Mouse (Mus musculus) layer of hippocampus, adult 2 months (tissue): ENCODE measurements at regions not wholly inside any gene's neighbourhood (a gene's known extent, or its start where the extent isn't known, plus 50 kb on each side); places are given as distances from the start of the nearest gene placed in this dataset.
A peak's percentile ranks its signal among the peaks of the same experiment; 100 is the strongest.

Experiments
- DNase-seq, 2 experiments: peaks; one replicate each; pipeline ENCODE4 v3.0.0; 2022; ENCODE audit warnings: low spot score in 2 of 2
- H3K27ac ChIP-seq: fragments of 200-600 bp; 2 replicates; pipeline ENCODE4 v1.8.1; 2022
- H3K4me3 ChIP-seq: fragments of 200-600 bp; 2 replicates; pipeline ENCODE4 v1.8.1; 2022; ENCODE audit warnings: mild to moderate bottlenecking
- CTCF ChIP-seq: fragments of 200-600 bp; conservative IDR thresholded peaks from 2 replicates; pipeline ENCODE4 v1.8.1; 2022; ENCODE audit warnings: antibody characterized with exemption, mild to moderate bottlenecking, moderate library complexity

DNA sequence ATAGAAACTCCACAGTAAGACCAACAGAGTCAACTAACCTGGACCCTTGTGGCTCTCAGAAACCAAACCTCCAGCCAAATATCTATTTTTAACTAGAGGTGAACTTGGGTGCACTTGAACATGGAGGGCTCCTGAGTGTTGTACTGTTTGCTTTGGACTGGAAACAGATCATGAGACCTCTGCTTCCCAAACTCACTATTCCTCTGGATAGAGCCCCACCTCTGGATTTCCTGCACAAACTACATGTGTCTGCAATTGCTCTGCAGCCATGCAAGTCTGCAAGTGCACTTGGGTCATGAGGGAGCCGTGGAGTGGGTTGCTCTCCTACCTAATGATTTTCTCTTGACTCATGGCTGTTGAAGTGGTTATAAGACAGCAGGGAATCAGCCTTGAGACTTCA, 759.9 kb upstream of the Fam160b2 start:
- no peak for DNase-seq
- Histone ChIP-seq H3K4me3 (no peak overlapping the region), H3K27ac (no peak overlapping the region)
- TF ChIP-seq CTCF: no peak

DNA sequence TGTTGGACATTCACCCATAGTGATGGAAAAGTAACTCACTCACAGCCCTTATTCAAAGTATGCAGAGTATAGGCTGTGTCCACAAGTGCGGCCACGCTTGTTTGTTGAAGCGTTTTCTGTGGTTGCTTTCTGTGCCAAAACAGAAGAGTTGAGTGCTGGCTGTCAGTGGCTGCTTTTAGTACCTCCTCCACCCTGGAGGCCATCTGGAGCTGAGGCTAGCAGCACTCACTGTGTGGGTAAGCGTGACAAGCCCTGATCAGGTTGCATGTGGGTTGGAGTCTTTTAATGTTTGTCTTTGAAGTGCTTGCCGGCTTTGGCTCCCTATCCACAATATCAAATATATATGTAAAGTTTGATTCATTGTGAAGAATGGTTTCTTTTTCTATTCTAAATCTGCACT, 738.6 kb upstream of the Fam160b2 start:
- DNase-seq: peak; percentile 65 to 76
- Histone ChIP-seq H3K27ac (peak overlapping the region; percentile 18; the same call in 1 of the 2 replicates), H3K4me3 (no peak overlapping the region)
- TF ChIP-seq CTCF: no peak

DNA sequence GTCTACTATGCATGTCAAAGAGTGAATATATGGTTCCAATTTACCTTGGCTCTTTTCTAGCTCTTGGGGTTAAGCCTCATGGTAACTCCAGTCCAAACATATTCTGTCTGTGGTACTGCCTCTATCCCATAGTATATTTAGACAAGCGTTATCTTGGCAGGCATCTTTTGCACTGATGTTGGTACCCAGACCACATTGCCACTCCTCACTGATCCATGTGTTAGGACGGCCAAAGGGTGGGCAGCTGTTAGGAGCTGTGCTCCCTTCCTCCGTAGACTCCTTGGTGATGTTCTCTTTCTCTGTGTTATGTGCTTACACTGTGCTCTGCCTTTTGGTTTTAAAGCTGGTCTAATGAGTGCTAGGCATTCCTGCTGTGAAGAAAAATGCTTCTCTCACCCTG, 737.3 kb upstream of the Fam160b2 start:
- no peak for DNase-seq
- Histone ChIP-seq H3K27ac (no peak overlapping the region), H3K4me3 (no peak overlapping the region)
- no peak for TF ChIP-seq CTCF

DNA sequence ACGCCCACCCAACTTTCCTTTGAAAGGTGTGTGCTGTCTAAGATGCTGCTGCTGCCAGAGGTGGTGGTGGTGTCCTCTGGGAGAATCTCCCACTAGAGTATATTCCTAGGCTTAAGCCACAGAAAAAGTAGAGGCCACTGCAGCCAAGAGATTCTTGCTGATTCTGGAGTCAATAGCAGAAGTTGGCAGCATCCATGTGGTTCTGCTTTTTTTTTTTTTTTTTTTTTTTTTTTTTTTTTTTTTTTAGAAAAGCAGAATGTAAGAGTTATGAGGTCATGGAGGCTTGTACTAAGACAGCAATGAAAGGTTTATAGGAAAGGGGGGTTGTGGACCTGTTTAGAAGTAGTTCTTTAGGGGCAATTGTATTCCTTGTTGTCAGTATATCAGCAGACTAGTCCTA, 734.4 kb upstream of the Fam160b2 start:
- Histone ChIP-seq H3K27ac (no peak overlapping the region), H3K4me3 (no peak overlapping the region)
- TF ChIP-seq CTCF: no peak
- no peak for DNase-seq

DNA sequence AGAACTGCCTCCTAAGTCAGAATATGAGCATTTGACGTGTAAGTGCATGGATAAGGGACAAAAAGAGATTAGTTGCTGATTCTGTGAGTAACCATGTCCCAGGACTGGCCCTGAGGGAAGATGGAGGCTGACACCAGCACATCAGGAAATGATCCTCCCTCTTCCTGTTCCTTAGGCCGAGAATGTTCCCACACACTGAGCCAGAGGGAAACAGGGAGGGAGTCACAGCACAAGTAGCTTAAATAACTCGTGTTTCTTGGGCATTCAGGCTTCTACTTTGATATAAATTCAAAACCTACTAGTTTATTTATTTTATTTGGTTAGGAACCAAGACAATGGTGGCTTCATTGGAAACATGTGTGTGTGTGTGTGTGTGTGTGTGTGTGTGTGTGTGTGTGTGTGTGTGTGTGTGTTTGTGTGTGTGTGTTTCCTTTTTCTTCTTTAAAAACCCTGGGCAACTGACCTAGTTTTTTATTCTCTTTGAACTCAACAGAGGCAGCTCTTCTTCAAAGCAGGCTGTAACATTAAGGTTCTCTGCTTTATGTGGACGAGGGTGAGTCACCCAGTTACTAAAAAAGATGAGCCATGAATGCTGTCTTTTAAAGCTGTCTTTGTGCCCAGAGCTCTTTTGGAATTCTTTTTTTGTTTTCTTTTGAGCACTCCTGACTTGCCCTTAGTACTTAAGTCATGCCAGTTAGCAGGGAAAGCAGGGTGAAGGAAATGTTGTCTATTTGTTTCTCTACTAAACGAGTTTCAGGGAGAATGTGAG, 730.4 kb upstream of the Fam160b2 start:
- Histone ChIP-seq H3K4me3 (no peak overlapping the region), H3K27ac (no peak overlapping the region)
- no peak for DNase-seq
- no peak for TF ChIP-seq CTCF

DNA sequence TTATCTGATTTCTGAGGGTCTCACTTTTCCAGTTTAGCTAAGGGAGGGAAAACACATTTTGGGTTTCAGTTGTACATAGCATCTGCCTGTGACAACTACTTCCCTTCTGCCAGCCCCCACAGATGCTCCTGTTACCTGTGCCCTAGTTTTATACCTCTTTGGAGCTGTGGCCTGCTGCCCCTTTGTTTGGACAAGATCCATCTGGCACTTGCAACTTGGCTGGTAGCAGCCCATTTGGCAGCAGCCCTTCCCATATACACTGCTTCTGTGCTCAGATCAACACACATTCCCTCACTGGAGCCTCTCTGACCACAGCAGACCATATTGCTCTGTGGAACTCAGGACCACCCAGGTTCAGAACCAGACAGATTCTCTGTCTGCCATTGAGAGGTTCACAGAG, 728.0 kb upstream of the Fam160b2 start:
- Histone ChIP-seq H3K27ac (no peak overlapping the region), H3K4me3 (no peak overlapping the region)
- no peak for DNase-seq
- no peak for TF ChIP-seq CTCF

DNA sequence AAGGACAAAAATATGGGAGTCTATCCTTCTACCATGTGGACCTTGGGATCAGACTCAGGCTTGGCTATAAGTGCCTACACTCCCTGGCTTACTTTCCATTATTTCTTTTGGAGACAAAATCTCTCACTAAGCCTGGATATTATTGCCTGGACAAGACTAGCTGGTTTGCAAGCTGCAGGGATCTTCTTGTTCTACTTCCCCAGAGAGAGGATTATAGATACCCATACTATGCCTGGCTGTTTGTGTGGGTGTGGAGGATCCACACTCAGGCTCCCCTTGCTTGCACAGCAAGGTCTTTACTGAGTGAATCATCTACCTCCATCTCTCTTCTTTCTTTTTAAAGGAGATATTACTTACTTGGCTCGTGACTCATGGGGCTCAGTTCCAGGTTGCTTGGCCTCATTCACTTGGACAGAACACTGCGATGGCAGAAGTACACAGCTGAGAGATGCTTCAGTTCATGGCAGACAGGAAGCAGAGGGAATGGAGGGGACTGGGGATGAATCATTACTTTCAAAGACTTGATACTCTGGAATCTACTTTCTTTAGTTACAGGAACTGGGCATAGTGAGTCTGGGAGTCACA, 727.0 kb upstream of the Fam160b2 start:
- Histone ChIP-seq H3K27ac (no peak overlapping the region), H3K4me3 (no peak overlapping the region)
- TF ChIP-seq CTCF: no peak
- DNase-seq: no peak

DNA sequence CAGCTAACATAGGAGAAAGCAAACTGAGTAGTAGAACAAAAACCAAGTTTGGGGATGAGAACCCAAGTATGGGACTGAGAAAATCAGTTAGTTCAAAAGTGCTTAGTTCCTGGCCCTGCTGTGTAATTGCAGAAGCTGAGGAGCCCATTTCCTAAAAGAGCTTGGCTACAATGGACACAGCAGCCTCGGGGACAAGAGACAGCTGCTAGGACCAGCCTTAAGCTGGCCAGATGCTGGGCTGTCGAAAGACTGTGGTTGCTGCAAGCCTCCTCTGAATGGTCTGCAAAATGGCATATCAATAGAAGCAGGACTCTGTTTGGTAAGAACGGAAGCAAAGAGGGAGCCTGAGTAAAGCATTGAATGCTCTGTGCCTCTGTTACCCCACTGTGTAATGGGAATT, 715.6 kb upstream of the Fam160b2 start:
- Histone ChIP-seq H3K4me3 (no peak overlapping the region), H3K27ac (no peak overlapping the region)
- no peak for TF ChIP-seq CTCF
- no peak for DNase-seq

DNA sequence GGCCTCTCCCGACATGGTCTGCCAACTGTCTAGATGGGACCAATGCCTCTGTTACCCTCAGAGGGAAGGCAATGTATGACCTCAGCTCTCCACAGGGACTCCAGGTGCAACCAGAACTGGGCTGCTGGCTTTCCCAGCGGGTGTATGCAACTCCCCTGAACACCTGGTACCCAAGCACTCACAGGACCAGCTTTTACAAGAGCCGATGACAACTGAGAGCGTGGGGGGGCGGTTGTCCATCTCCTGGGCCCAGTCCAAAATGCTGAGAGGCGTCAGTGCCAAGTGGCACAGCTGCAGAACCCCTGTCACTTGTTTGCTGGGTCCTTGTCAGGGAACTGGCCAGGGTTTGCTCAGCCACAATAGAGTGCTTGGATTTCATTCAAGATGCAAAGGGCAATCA, 700.1 kb upstream of the Fam160b2 start:
- TF ChIP-seq CTCF: no peak
- peak in 1 of 2 experiments; percentile 4 for DNase-seq
- no peak overlapping the region for H3K4me3 ChIP-seq
- no peak overlapping the region for H3K27ac ChIP-seq

DNA sequence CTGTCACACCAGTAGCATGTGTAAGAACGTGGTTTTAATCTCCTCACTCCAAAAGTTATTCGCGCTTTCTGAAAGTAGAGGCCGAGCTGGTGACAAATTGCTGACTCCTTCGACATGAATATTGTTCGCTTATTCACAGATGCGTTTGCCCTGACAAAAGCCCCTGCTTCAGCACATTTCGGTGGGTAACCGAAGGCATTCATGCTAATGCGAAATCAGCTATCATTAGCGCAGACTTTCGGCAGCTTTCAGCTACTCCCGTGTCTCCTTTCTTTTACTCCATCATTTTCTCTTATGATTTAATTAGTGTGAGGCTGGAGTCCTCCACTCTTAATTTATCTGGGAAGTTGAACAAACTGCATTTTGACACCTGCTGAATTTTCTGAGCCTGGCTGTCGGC, 681.9 kb upstream of the Fam160b2 start:
- H3K4me3 ChIP-seq: no peak overlapping the region
- no peak overlapping the region for H3K27ac ChIP-seq
- no peak for DNase-seq
- no peak for TF ChIP-seq CTCF

DNA sequence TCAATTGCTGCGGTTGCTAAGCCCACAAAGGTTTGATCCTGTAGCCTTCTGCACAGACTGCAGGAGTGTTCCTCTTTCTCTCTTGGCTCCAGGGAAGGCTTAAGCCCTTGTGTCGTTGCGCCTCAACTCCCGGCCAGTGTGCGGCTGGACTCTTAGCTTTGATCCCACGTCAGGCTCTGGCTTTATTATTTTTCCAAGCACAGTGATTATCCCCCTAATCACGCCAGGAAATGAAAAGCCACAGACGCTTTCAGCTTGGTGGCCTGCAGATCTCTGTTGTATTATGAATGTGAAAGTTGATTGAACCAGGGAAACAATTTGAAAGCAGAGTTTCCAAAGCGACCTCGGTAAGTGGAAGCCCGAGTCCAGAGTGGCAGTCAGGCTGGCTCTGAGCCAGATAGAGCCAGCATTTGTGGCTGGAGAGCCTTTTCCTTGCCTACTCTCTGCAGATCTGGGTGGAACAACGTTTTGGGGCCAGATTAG, 676.7 kb upstream of the Fam160b2 start:
- no peak overlapping the region; the same call in 1 of the 2 replicates for H3K4me3 ChIP-seq
- peak; percentile 2 to 21 for DNase-seq
- no peak overlapping the region for H3K27ac ChIP-seq
- no peak for TF ChIP-seq CTCF

DNA sequence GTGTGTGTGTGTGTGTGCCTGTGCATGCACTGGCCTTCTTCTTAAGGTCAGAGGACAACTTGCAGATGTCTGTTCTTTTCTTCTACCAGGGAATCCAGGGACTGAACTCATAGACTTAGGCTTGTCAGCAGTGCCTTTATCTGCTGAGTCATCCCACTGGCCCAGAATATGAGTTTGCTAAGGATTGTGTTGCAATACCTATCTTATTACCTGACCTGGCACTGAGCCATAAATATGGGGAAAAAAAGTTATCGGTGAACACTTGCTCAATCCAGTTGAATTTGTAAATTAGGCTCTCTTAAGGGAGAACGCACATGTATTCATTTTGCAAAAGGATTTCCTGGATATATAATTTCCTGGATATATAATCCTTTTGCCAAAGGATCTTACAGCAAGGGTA, 672.8 kb upstream of the Fam160b2 start:
- DNase-seq: no peak
- TF ChIP-seq CTCF: no peak

DNA sequence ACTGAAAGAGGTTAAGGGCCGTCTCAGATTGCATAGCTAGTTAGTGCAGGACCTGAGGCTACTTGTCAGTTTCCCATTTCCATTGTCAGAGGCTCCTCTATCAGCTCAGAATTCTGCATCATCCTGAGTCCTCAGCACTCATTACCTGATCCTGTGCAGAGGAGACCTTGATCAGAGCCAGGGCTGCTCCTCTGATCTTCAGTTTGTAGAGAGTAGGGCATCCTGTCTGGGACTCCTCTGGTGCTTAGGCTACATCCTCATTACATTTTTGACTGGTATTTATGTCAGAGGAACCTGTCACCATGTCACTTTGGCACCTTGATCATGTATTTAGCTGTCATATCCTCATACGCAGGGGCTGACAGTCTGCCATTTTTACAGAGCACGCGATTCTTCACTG, 658.0 kb upstream of the Fam160b2 start:
- Histone ChIP-seq H3K27ac (no peak overlapping the region), H3K4me3 (no peak overlapping the region)
- TF ChIP-seq CTCF: no peak
- DNase-seq: no peak

More for the DNA sequence above, 672.8 kb upstream of the Fam160b2 start:
- Histone ChIP-seq H3K4me3 (no peak overlapping the region), H3K27ac (no peak overlapping the region)

DNA sequence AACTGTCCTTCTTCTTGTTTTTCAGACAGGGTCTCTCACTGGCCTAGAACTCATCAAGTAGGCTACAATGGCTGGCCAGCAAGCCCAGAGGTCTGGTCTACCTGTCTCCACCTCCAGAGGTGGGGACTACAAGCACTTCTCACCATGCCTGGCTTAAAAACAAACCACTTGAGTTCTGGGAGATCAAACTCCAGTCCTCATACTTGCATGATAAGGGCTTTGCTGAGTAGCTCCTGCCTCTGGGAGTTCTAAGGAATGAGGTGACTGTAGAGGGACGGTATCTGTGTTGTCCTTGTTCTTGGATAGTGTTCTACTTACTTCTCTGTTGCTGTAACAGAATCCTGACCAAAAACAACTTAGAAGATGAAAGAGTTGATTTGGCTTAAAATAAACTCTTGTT, 654.6 kb upstream of the Fam160b2 start:
- H3K27ac ChIP-seq: no peak overlapping the region
- no peak for TF ChIP-seq CTCF
- no peak overlapping the region for H3K4me3 ChIP-seq
- no peak for DNase-seq

DNA sequence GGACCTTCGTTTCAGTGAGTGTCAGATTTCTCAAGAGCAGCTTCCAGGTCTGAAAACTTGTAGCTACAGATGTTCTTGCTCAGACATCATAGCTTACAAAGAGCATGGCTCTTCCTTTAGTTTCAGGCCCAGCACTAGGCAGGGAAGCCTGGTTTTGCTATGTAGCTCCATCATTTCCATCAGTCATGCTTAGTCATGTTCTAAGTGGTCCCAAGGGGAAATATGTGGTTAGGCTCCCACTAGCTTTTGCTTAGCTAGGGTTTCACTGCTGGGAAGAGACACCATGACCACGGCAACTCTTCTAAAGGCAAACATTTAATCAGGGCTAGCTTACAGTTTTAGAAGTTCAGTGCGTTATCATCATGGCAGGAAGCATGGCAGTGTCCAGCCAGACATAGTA, 652.5 kb upstream of the Fam160b2 start:
- TF ChIP-seq CTCF: no peak
- Histone ChIP-seq H3K4me3 (no peak overlapping the region), H3K27ac (no peak overlapping the region)
- no peak for DNase-seq
